Mouse (Mus musculus) erythroblast, embryonic 14.5 days (primary cell): ENCODE measurements around the gene Tmem86b.

Experiments
- GATA1 ChIP-seq: IDR thresholded peaks from 2 replicates; pipeline ENCODE4 v1.6.1; 2012; ENCODE audit warnings: low read length, inconsistent platforms, mixed read lengths
- TAL1 ChIP-seq: IDR thresholded peaks from 3 replicates; pipeline ENCODE4 v1.6.1; 2012; ENCODE audit warnings: low read length, inconsistent platforms, mixed read lengths

- TF ChIP-seq GATA1 (no peak), TAL1 (no peak)
Measured at GRCm38 (mm10) chr7:4643225-4643624, 12.0 kb upstream of the Tmem86b start.
